Mouse (Mus musculus) CH12.LX (cell line): ENCODE measurements around the gene Mia2. TPM values are rescaled to one million over a fixed set of nuclear protein-coding genes. Genes with fewer than 3 reads are reported as not detected.

Experiments used
- DNase-seq: peaks from one replicate; pipeline ENCODE4 v3.0.0-alpha.2; 2013; ENCODE audit errors: extremely low read depth
- H3K27ac ChIP-seq: 2 replicates; pipeline ENCODE4 v1.5.1; 2012; ENCODE audit warnings: low read depth, mild to moderate bottlenecking, control low read depth, moderate library complexity; ENCODE audit not compliant: insufficient read depth
- H3K27me3 ChIP-seq: replicated peaks from 2 replicates; pipeline ENCODE3; 2012; ENCODE audit warnings: inconsistent platforms
- H3K36me3 ChIP-seq, 2 experiments: replicated peaks in 1 of 2; 2 replicates each; pipeline versions ENCODE3 to v1.6.1; 2012; ENCODE audit warnings: inconsistent platforms in 1 of 2, low read length in 1 of 2, mild to moderate bottlenecking in 1 of 2, mixed read lengths in 1 of 2, moderate library complexity in 1 of 2; ENCODE audit not compliant: control insufficient read depth in 1 of 2, insufficient read depth in 1 of 2
- H3K4me1 ChIP-seq, 2 experiments: 2 replicates each; pipeline ENCODE4 v1.6.1; 2012; ENCODE audit warnings: inconsistent platforms in 1 of 2, moderate library complexity in 1 of 2; ENCODE audit not compliant: insufficient read depth in 2 of 2, control insufficient read depth in 1 of 2
- H3K4me2 ChIP-seq: 2 replicates; pipeline ENCODE4 v1.6.1; 2012; ENCODE audit warnings: low read depth, mild to moderate bottlenecking, control low read depth; ENCODE audit not compliant: poor library complexity, insufficient read depth, severe bottlenecking
- H3K4me3 ChIP-seq, 3 experiments: fragments of 150-350 bp in 1 of 3; sonication (generic) in 1 of 3; replicated peaks in 1 of 3; 2 replicates each; pipeline versions ENCODE3 to v1.5.1; 2011 to 2012; ENCODE audit warnings: low read depth in 2 of 3, low read length in 2 of 3, mild to moderate bottlenecking in 2 of 3, moderate library complexity in 2 of 3, control low read depth in 1 of 3, improper control_type of control experiment in 1 of 3, inconsistent platforms in 1 of 3, mixed read lengths in 1 of 3; ENCODE audit not compliant: poor library complexity in 1 of 3
- H3K79me2 ChIP-seq: replicated peaks from 2 replicates; pipeline ENCODE4 v1.6.1; 2012; ENCODE audit warnings: mild to moderate bottlenecking, moderate library complexity; ENCODE audit not compliant: control insufficient read depth, poor library complexity, insufficient read depth, severe bottlenecking; ENCODE audit errors: extremely low read depth
- H3K9ac ChIP-seq: 2 replicates; pipeline ENCODE4 v1.6.1; 2012; ENCODE audit warnings: low read depth, mild to moderate bottlenecking, control low read depth, moderate library complexity; ENCODE audit not compliant: insufficient read depth
- H3K9me3 ChIP-seq: replicated peaks from 2 replicates; pipeline ENCODE3; 2012; ENCODE audit warnings: low read length, inconsistent platforms, mixed read lengths
- CHD1 ChIP-seq: IDR thresholded peaks from 2 replicates; pipeline ENCODE4 v1.6.1; 2012; ENCODE audit warnings: low read depth, low read length, improper control_type of control experiment, inconsistent platforms
- CHD2 ChIP-seq: IDR thresholded peaks from 2 replicates; pipeline ENCODE4 v1.6.1; 2011; ENCODE audit warnings: low read length, improper control_type of control experiment
- EP300 ChIP-seq: IDR thresholded peaks from 2 replicates; pipeline ENCODE4 v1.6.1; 2011; ENCODE audit warnings: low read length, improper control_type of control experiment
- ETS1 ChIP-seq: conservative IDR thresholded peaks from 2 replicates; pipeline ENCODE4 v1.6.1; 2012; ENCODE audit warnings: low read depth, mild to moderate bottlenecking, inconsistent platforms, low read length, improper control_type of control experiment, moderate library complexity
- GABPA ChIP-seq: IDR thresholded peaks from 2 replicates; pipeline ENCODE4 v1.6.1; 2012; ENCODE audit warnings: low read depth, low read length, improper control_type of control experiment, inconsistent platforms; ENCODE audit not compliant: insufficient replicate concordance
- HCFC1 ChIP-seq: IDR thresholded peaks from 2 replicates; pipeline ENCODE4 v1.6.1; 2012; ENCODE audit warnings: low read depth, mild to moderate bottlenecking, inconsistent platforms, low read length, improper control_type of control experiment
- JUN ChIP-seq: IDR thresholded peaks from 2 replicates; pipeline ENCODE4 v1.6.1; 2011; ENCODE audit warnings: low read depth, mild to moderate bottlenecking, low read length, improper control_type of control experiment, moderate library complexity; ENCODE audit not compliant: insufficient read depth
- MAX ChIP-seq: IDR thresholded peaks from 2 replicates; pipeline ENCODE4 v1.6.1; 2011; ENCODE audit warnings: low read length, improper control_type of control experiment
- MAZ ChIP-seq: IDR thresholded peaks from 2 replicates; pipeline ENCODE4 v1.6.1; 2012; ENCODE audit warnings: low read depth, mild to moderate bottlenecking, inconsistent platforms, low read length, improper control_type of control experiment, moderate library complexity
- MEF2A ChIP-seq: IDR thresholded peaks from 2 replicates; pipeline ENCODE4 v1.6.1; 2014; ENCODE audit warnings: low read depth, mild to moderate bottlenecking, inconsistent platforms, low read length, improper control_type of control experiment, borderline replicate concordance
- MXI1 ChIP-seq: IDR thresholded peaks from 2 replicates; pipeline ENCODE4 v1.6.1; 2011; ENCODE audit warnings: mild to moderate bottlenecking, low read depth, low read length, improper control_type of control experiment
- MYC ChIP-seq: IDR thresholded peaks from 2 replicates; pipeline ENCODE4 v1.6.1; 2011; ENCODE audit warnings: low read depth, mild to moderate bottlenecking, improper control_type of control experiment, low read length
- NELFE ChIP-seq: IDR thresholded peaks from 2 replicates; pipeline ENCODE4 v1.6.1; 2011; ENCODE audit warnings: low read depth, low read length, improper control_type of control experiment
- POLR2AphosphoS2 ChIP-seq: IDR thresholded peaks from 2 replicates; pipeline ENCODE4 v1.6.1; 2011; ENCODE audit warnings: low read depth, low read length, improper control_type of control experiment
- RAD21 ChIP-seq: IDR thresholded peaks from 2 replicates; pipeline ENCODE4 v1.6.1; 2011; ENCODE audit warnings: low read depth, mild to moderate bottlenecking, low read length, improper control_type of control experiment, moderate library complexity
- RCOR1 ChIP-seq: conservative IDR thresholded peaks from 2 replicates; pipeline ENCODE4 v1.6.1; 2012; ENCODE audit warnings: low read depth, mild to moderate bottlenecking, inconsistent platforms, low read length, improper control_type of control experiment
- SIN3A ChIP-seq: IDR thresholded peaks from 2 replicates; pipeline ENCODE4 v1.6.1; 2012; ENCODE audit warnings: low read length, improper control_type of control experiment, inconsistent platforms
- SMC3 ChIP-seq: IDR thresholded peaks from 2 replicates; pipeline ENCODE4 v1.6.1; 2011; ENCODE audit warnings: low read depth, low read length, improper control_type of control experiment
- TCF12 ChIP-seq: IDR thresholded peaks from 2 replicates; pipeline ENCODE4 v1.6.1; 2014; ENCODE audit warnings: low read depth, mild to moderate bottlenecking, inconsistent platforms, low read length, improper control_type of control experiment
- UBTF ChIP-seq: IDR thresholded peaks from 2 replicates; pipeline ENCODE4 v1.6.1; 2012; ENCODE audit warnings: low read depth, mild to moderate bottlenecking, inconsistent platforms, low read length, improper control_type of control experiment, moderate library complexity
- USF2 ChIP-seq: conservative IDR thresholded peaks from 2 replicates; pipeline ENCODE4 v1.6.1; 2011; ENCODE audit warnings: low read depth, low read length, improper control_type of control experiment
- ZNF384 ChIP-seq: IDR thresholded peaks from 2 replicates; pipeline ENCODE4 v1.6.1; 2012; ENCODE audit warnings: low read depth, low read length, improper control_type of control experiment, inconsistent platforms
- dilution Hi-C: fragments of 300-500 bp; cut with MboI; formaldehyde crosslinking; loops from 2 replicates; pipeline ENCODE4 v1.14.3; 2020; ENCODE audit warnings: low sequenced_read_pairs; ENCODE audit not compliant: extremely low pct_unique_long_range_greater_than_20kb, extremely low pct_ligation_motif_present
- in situ Hi-C: fragments of 300-500 bp; cut with MboI; formaldehyde crosslinking; loops from 3 replicates; pipeline ENCODE4 v1.14.3; 2019; ENCODE audit warnings: low sequenced_read_pairs, low pct_ligation_motif_present, low pct_unique_long_range_greater_than_20kb, mixed read lengths
- polyA plus RNA-seq: library from polyadenylated mRNA; unstranded; fragments of >175 nt; gene quantifications from 2 replicates; pipeline ENCODE4 v1.2.1, GENCODE M21; 2012; ENCODE audit warnings: low read depth; ENCODE audit not compliant: insufficient read length
- total RNA-seq, 2 experiments: library from RNA; depleted of rRNA; stranded (reverse); fragments of 300-350 nt in 1 of 2; fragments of >200 nt in 1 of 2; gene quantifications; 2 replicates each; pipeline ENCODE4 v1.2.3; 2012 to 2014

Mia2 gene
- total and polyA plus RNA-seq, 3 experiments, result 68.1 to 162 (median 99.2) TPM

- no peak overlapping the region for H3K4me2 ChIP-seq
- in situ Hi-C loops, result no loop called here
- TF ChIP-seq SMC3 (no peak), ETS1 (no peak), MAZ (no peak), MYC (no peak), UBTF (no peak), JUN (no peak)
- H3K4me3 ChIP-seq, result no peak overlapping the region
- no peaks in the 10 kb centered on the region for H3K79me2 ChIP-seq
- DNase-seq, result no peak
- H3K9ac ChIP-seq, result no peak overlapping the region
- no peaks in the 10 kb centered on the region for H3K4me1 ChIP-seq
- H3K27ac ChIP-seq, result no peak overlapping the region
- no peaks in the 10 kb centered on the region for H3K27me3 ChIP-seq
- dilution Hi-C loops, result no loop called here
- H3K36me3 ChIP-seq, result peaks cover 10 to 48% of the 10 kb centered on the region in 2 experiments
- H3K9me3 ChIP-seq, result no peaks in the 10 kb centered on the region
Observed at GRCm38 (mm10) chr12:59076996-59077395, 18.6 kb upstream of the Mia2 start.

GRCm38 (mm10) chr12:59077883-59078282 is 17.7 kb upstream of the Mia2 start:
- Histone ChIP-seq H3K79me2 (no peaks in the 10 kb centered on the region), H3K36me3 (peaks cover 3 to 40% of the 10 kb centered on the region in 2 experiments), H3K9me3 (no peaks in the 10 kb centered on the region), H3K4me3 (no peak overlapping the region), H3K9ac (no peak overlapping the region), H3K4me1 (no peaks in the 10 kb centered on the region), H3K27ac (no peak overlapping the region), H3K27me3 (no peaks in the 10 kb centered on the region), H3K4me2 (no peak overlapping the region)
- DNase-seq, result no peak
- in situ Hi-C loops (no loop called here), dilution Hi-C loops (no loop called here)
- no peak for TF ChIP-seq JUN
- no peak for TF ChIP-seq MXI1
- no peak for TF ChIP-seq RAD21
- no peak for TF ChIP-seq RCOR1
- TF ChIP-seq NELFE, result no peak
- TF ChIP-seq CHD2, result no peak
- TF ChIP-seq MEF2A, result no peak
- TF ChIP-seq EP300, result no peak
- no peak for TF ChIP-seq POLR2AphosphoS2
- no peak for TF ChIP-seq MAX
- no peak for TF ChIP-seq TCF12
- TF ChIP-seq GABPA, result no peak
- TF ChIP-seq HCFC1, result no peak
- TF ChIP-seq ETS1, result no peak
- TF ChIP-seq USF2, result no peak
- no peak for TF ChIP-seq ZNF384
- TF ChIP-seq SIN3A, result no peak
- TF ChIP-seq CHD1, result no peak
